Mouse (Mus musculus) forebrain, embryonic 14.5 days (tissue): Measurements from ENCODE around the gene Zfp683. TPM values are rescaled to one million over a fixed set of nuclear protein-coding genes. Genes with fewer than 3 reads are reported as not detected.

Experiments used
- ATAC-seq: fragments of 200-750 bp; cut with Nextera tagmentation; 2 replicates; pipeline ENCODE4 v1.8.0; 2017; ENCODE audit warnings: mild to moderate bottlenecking, moderate library complexity
- DNase-seq: peaks from one replicate; pipeline ENCODE4 v3.0.0-alpha.2; 2015; ENCODE audit warnings: low spot score
- H3K27ac ChIP-seq: fragments of 300-500 bp; sonication (generic); 2 replicates; pipeline ENCODE4 v1.5.1; 2014; ENCODE audit warnings: low read depth, mild to moderate bottlenecking, control low read depth, low read length, moderate library complexity
- H3K27me3 ChIP-seq: fragments of 300-500 bp; sonication (generic); replicated peaks from 2 replicates; pipeline ENCODE4 v1.6.1; 2014; ENCODE audit warnings: low read length, control low read depth, mixed read lengths; ENCODE audit not compliant: control insufficient read depth, insufficient read depth
- H3K36me3 ChIP-seq: fragments of 300-500 bp; sonication (generic); 2 replicates; pipeline ENCODE4 v1.6.1; 2014; ENCODE audit warnings: low read length, control low read depth; ENCODE audit not compliant: control insufficient read depth, insufficient read depth
- H3K4me1 ChIP-seq: fragments of 300-500 bp; sonication (generic); 2 replicates; pipeline ENCODE4 v1.6.1; 2014; ENCODE audit warnings: antibody characterized with exemption, low read length, control low read depth; ENCODE audit not compliant: control insufficient read depth, insufficient read depth
- H3K4me2 ChIP-seq: fragments of 300-500 bp; sonication (generic); 2 replicates; pipeline ENCODE4 v1.6.1; 2014; ENCODE audit warnings: mild to moderate bottlenecking, control low read depth, low read length
- H3K4me3 ChIP-seq: fragments of 300-500 bp; sonication (generic); 2 replicates; pipeline ENCODE4 v1.5.1; 2014; ENCODE audit warnings: low read depth, low read length, control low read depth
- H3K9ac ChIP-seq: fragments of 300-500 bp; sonication (generic); 2 replicates; pipeline ENCODE4 v1.6.1; 2014; ENCODE audit warnings: mild to moderate bottlenecking, low read length, control low read depth, moderate library complexity
- H3K9me3 ChIP-seq: fragments of 300-500 bp; sonication (generic); replicated peaks from 2 replicates; pipeline ENCODE4 v1.6.1; 2016; ENCODE audit warnings: low read length, control low read depth, mixed read lengths; ENCODE audit not compliant: control insufficient read depth
- WGBS: fragments of 180-500 bp; shearing (Covaris S2); extraction: QIAGEN DNeasy Blood & Tissue Kit; methylation state at CpG from one replicate; pipeline ENCODE4 v1.1.7; 2014; 5-methylcytosine and 5-hydroxymethylcytosine counted together
- polyA plus RNA-seq: library from polyadenylated mRNA; unstranded; fragments of >200 nt; fragmentation: Nextera tagmentation; extraction: Ambion mirVana; gene quantifications from 2 replicates; pipeline ENCODE4 v1.2.1, GENCODE M21; 2014

The Zfp683 gene
- polyA plus RNA-seq, 1 experiment from 2014 or later: not detected

- H3K4me2 ChIP-seq: no peak overlapping the region
- no peaks in the 10 kb centered on the region for H3K36me3 ChIP-seq
- ATAC-seq (no peak), DNase-seq (no peak)
- no peak overlapping the region for H3K27ac ChIP-seq
- H3K4me3 ChIP-seq: no peak overlapping the region
- H3K27me3 ChIP-seq: 0 out of 2 replicates have a peak, but pooled peaks cover 4% of the 10 kb centered on the region
- no peaks in the 10 kb centered on the region for H3K9me3 ChIP-seq
- no peak overlapping the region for H3K9ac ChIP-seq
- no peaks in the 10 kb centered on the region for H3K4me1 ChIP-seq
- WGBS: 66% methylated on average over 18 of the region's 18 CpGs
Measured at GRCm38 (mm10) chr4:134061166-134061830, 7.7 kb downstream of the Zfp683 start.

- Histone ChIP-seq H3K27me3 (0 out of 2 replicates have a peak, but pooled peaks cover 4% of the 10 kb centered on the region), H3K9ac (no peak overlapping the region), H3K4me2 (no peak overlapping the region), H3K4me1 (no peaks in the 10 kb centered on the region), H3K9me3 (no peaks in the 10 kb centered on the region), H3K36me3 (no peaks in the 10 kb centered on the region), H3K27ac (no peak overlapping the region), H3K4me3 (no peak overlapping the region)
- DNase-seq (no peak), ATAC-seq (no peak)
- WGBS: 62% methylated on average over 7 of the region's 8 CpGs
Measured at GRCm38 (mm10) chr4:134061944-134062446, 8.4 kb downstream of the Zfp683 start.

- Histone ChIP-seq H3K9me3 (no peaks in the 10 kb centered on the region), H3K36me3 (no peaks in the 10 kb centered on the region), H3K27me3 (0 out of 2 replicates have a peak, but pooled peaks cover 4% of the 10 kb centered on the region), H3K27ac (no peak overlapping the region), H3K4me2 (no peak overlapping the region), H3K9ac (no peak overlapping the region), H3K4me3 (no peak overlapping the region), H3K4me1 (no peaks in the 10 kb centered on the region)
- DNase-seq: no peak
- ATAC-seq: no peak
- WGBS: 68% methylated on average over 8 of the region's 8 CpGs
Measured at GRCm38 (mm10) chr4:134062561-134062960, 8.9 kb downstream of the Zfp683 start.

- H3K9ac ChIP-seq: no peak overlapping the region
- H3K4me1 ChIP-seq: no peaks in the 10 kb centered on the region
- WGBS: 21% methylated on average over 23 of the region's 23 CpGs
- H3K4me2 ChIP-seq: no peak overlapping the region
- H3K9me3 ChIP-seq: no peaks in the 10 kb centered on the region
- no peak overlapping the region for H3K27ac ChIP-seq
- H3K4me3 ChIP-seq: no peak overlapping the region
- H3K36me3 ChIP-seq: no peaks in the 10 kb centered on the region
- DNase-seq: no peak
- ATAC-seq: no peak
- H3K27me3 ChIP-seq: 0 out of 2 replicates have a peak, but pooled peaks cover 4% of the 10 kb centered on the region
Measured at GRCm38 (mm10) chr4:134065431-134066004, 11.9 kb downstream of the Zfp683 start.

GRCm38 (mm10) chr4:134067383-134067782 is 13.7 kb downstream of the Zfp683 start:
- no peaks in the 10 kb centered on the region for H3K36me3 ChIP-seq
- DNase-seq (no peak), ATAC-seq (no peak)
- 91% methylated on average over 8 of the region's 8 CpGs for whole genome bisulfite sequencing
- H3K27ac ChIP-seq: no peak overlapping the region
- no peak overlapping the region for H3K4me3 ChIP-seq
- no peak overlapping the region for H3K9ac ChIP-seq
- H3K4me2 ChIP-seq: no peak overlapping the region
- 0 out of 2 replicates have a peak, but pooled peaks cover 4% of the 10 kb centered on the region for H3K27me3 ChIP-seq
- no peaks in the 10 kb centered on the region for H3K9me3 ChIP-seq
- no peaks in the 10 kb centered on the region for H3K4me1 ChIP-seq

- ATAC-seq (no peak), DNase-seq (no peak)
- Histone ChIP-seq H3K9me3 (no peaks in the 10 kb centered on the region), H3K4me2 (no peak overlapping the region), H3K36me3 (no peaks in the 10 kb centered on the region), H3K4me3 (no peak overlapping the region), H3K4me1 (no peaks in the 10 kb centered on the region), H3K9ac (no peak overlapping the region), H3K27me3 (0 out of 2 replicates have a peak, but pooled peaks cover 4% of the 10 kb centered on the region), H3K27ac (no peak overlapping the region)
- WGBS: 82% methylated on average over 7 of the region's 7 CpGs
Measured at GRCm38 (mm10) chr4:134067833-134068544, 14.4 kb downstream of the Zfp683 start.

- 90% methylated on average over 4 of the region's 4 CpGs for WGBS
- no peak for ATAC-seq
- no peak for DNase-seq
- H3K9ac ChIP-seq: no peak overlapping the region
- H3K4me2 ChIP-seq: no peak overlapping the region
- H3K9me3 ChIP-seq: no peaks in the 10 kb centered on the region
- H3K27me3 ChIP-seq: 0 out of 2 replicates have a peak, but pooled peaks cover 4% of the 10 kb centered on the region
- no peaks in the 10 kb centered on the region for H3K4me1 ChIP-seq
- H3K4me3 ChIP-seq: no peak overlapping the region
- no peak overlapping the region for H3K27ac ChIP-seq
- no peaks in the 10 kb centered on the region for H3K36me3 ChIP-seq
Measured at GRCm38 (mm10) chr4:134068793-134069580, 15.3 kb downstream of the Zfp683 start.

- Histone ChIP-seq H3K27ac (no peak overlapping the region), H3K9ac (no peak overlapping the region), H3K4me2 (no peak overlapping the region), H3K27me3 (peaks cover 11% of the 10 kb centered on the region), H3K36me3 (no peaks in the 10 kb centered on the region), H3K4me1 (peaks cover 9% of the 10 kb centered on the region), H3K9me3 (no peaks in the 10 kb centered on the region), H3K4me3 (no peak overlapping the region)
- DNase-seq: peak; percentile 72
- 0 out of 2 replicates have a peak, but pooled peaks have one; percentile 34 for ATAC-seq
- 11% methylated on average over 3 of the region's 3 CpGs for WGBS
Measured at GRCm38 (mm10) chr4:134078694-134079093, 25.1 kb downstream of the Zfp683 start.
